Mouse (Mus musculus): ENCODE results near the gene 1190005I06Rik. TPM values are rescaled to one million over a fixed set of nuclear protein-coding genes. Genes with fewer than 3 reads are reported as not detected.

The 1190005I06Rik gene
- polyA plus RNA-seq, 1 experiment: not detected

- peaks cover 24% of the 10 kb centered on the region for H3K4me1 ChIP-seq (ENCODE audit: control insufficient read depth, insufficient read depth, low read length)
- H3K4me3 ChIP-seq (ENCODE audit: insufficient read depth, low read depth, low read length): no peak overlapping the region
- peak overlapping the region; percentile 28 for H3K27ac ChIP-seq (ENCODE audit: insufficient read depth, low read depth, low read length)
- TF ChIP-seq CTCF (IDR thresholded peaks at IDR 0.05; ENCODE audit: insufficient read depth, low read depth, low read length) (no peak), POLR2A (IDR thresholded peaks at IDR 0.05; ENCODE audit: insufficient read depth, low read depth, low read length) (no peak)
- 63% methylated on average over 7 of the region's 7 CpGs for WGBS
Measured at GRCm38 (mm10) chr8:120656322-120657052, 9.1 kb upstream of the 1190005I06Rik start.

GRCm38 (mm10) chr8:120644663-120645062 is 2.8 kb downstream of the 1190005I06Rik start:
- 41% methylated on average over 7 of the region's 7 CpGs for WGBS
- H3K4me3 ChIP-seq (ENCODE audit: insufficient read depth, low read depth, low read length): no peak overlapping the region
- peak overlapping the region; percentile 46; the same call in 1 of the 2 replicates for H3K27ac ChIP-seq (ENCODE audit: insufficient read depth, low read depth, low read length)
- peaks cover 3% of the 10 kb centered on the region; the same call in 1 of the 2 replicates for H3K4me1 ChIP-seq (ENCODE audit: control insufficient read depth, insufficient read depth, low read length)
- TF ChIP-seq CTCF (IDR thresholded peaks at IDR 0.05; ENCODE audit: insufficient read depth, low read depth, low read length): no peak
- TF ChIP-seq POLR2A (IDR thresholded peaks at IDR 0.05; ENCODE audit: insufficient read depth, low read depth, low read length): no peak

- no peak for TF ChIP-seq POLR2A (IDR thresholded peaks at IDR 0.05; ENCODE audit: insufficient read depth, low read depth, low read length)
- TF ChIP-seq CTCF (IDR thresholded peaks at IDR 0.05; ENCODE audit: insufficient read depth, low read depth, low read length): no peak
- no peak overlapping the region for H3K27ac ChIP-seq (ENCODE audit: insufficient read depth, low read depth, low read length)
- no peak overlapping the region for H3K4me3 ChIP-seq (ENCODE audit: insufficient read depth, low read depth, low read length)
- 88% methylated on average over 10 of the region's 10 CpGs for WGBS
- H3K4me1 ChIP-seq (ENCODE audit: control insufficient read depth, insufficient read depth, low read length): peaks cover 3% of the 10 kb centered on the region; the same call in 1 of the 2 replicates
Measured at GRCm38 (mm10) chr8:120642031-120642662, 5.3 kb downstream of the 1190005I06Rik start.

- Histone ChIP-seq H3K4me1 (ENCODE audit: control insufficient read depth, insufficient read depth, low read length) (peaks cover 3% of the 10 kb centered on the region; the same call in 1 of the 2 replicates), H3K4me3 (ENCODE audit: insufficient read depth, low read depth, low read length) (no peak overlapping the region), H3K27ac (ENCODE audit: insufficient read depth, low read depth, low read length) (no peak overlapping the region)
- 56% methylated on average over 8 of the region's 8 CpGs for WGBS
- TF ChIP-seq POLR2A (IDR thresholded peaks at IDR 0.05; ENCODE audit: insufficient read depth, low read depth, low read length) (no peak), CTCF (IDR thresholded peaks at IDR 0.05; ENCODE audit: insufficient read depth, low read depth, low read length) (no peak)
Measured at GRCm38 (mm10) chr8:120641245-120641644, 6.2 kb downstream of the 1190005I06Rik start.

- 1% methylated on average over 40 of the region's 42 CpGs for whole genome bisulfite sequencing
- Histone ChIP-seq H3K4me3 (ENCODE audit: insufficient read depth, low read depth, low read length) (peak overlapping the region; percentile 79), H3K4me1 (ENCODE audit: control insufficient read depth, insufficient read depth, low read length) (peaks cover 18% of the 10 kb centered on the region), H3K27ac (ENCODE audit: insufficient read depth, low read depth, low read length) (no peak overlapping the region)
- TF ChIP-seq CTCF (IDR thresholded peaks at IDR 0.05; ENCODE audit: insufficient read depth, low read depth, low read length) (no peak), POLR2A (IDR thresholded peaks at IDR 0.05; ENCODE audit: insufficient read depth, low read depth, low read length) (no peak)
Measured at GRCm38 (mm10) chr8:120634329-120634839, 13.0 kb downstream of the 1190005I06Rik start.

GRCm38 (mm10) chr8:120633665-120634271 is 13.7 kb downstream of the 1190005I06Rik start:
- Histone ChIP-seq H3K27ac (ENCODE audit: insufficient read depth, low read depth, low read length) (no peak overlapping the region), H3K4me3 (ENCODE audit: insufficient read depth, low read depth, low read length) (peak overlapping the region; percentile 79), H3K4me1 (ENCODE audit: control insufficient read depth, insufficient read depth, low read length) (peaks cover 18% of the 10 kb centered on the region)
- TF ChIP-seq POLR2A (IDR thresholded peaks at IDR 0.05; ENCODE audit: insufficient read depth, low read depth, low read length) (no peak), CTCF (IDR thresholded peaks at IDR 0.05; ENCODE audit: insufficient read depth, low read depth, low read length) (no peak)
- 2% methylated on average over 44 of the region's 44 CpGs for WGBS

GRCm38 (mm10) chr8:120632969-120633664 is 14.3 kb downstream of the 1190005I06Rik start:
- peak overlapping the region; percentile 79; the same call in 1 of the 2 replicates for H3K4me3 ChIP-seq (ENCODE audit: insufficient read depth, low read depth, low read length)
- WGBS: 54% methylated on average over 17 of the region's 17 CpGs
- TF ChIP-seq CTCF (IDR thresholded peaks at IDR 0.05; ENCODE audit: insufficient read depth, low read depth, low read length): no peak
- TF ChIP-seq POLR2A (IDR thresholded peaks at IDR 0.05; ENCODE audit: insufficient read depth, low read depth, low read length): no peak
- H3K27ac ChIP-seq (ENCODE audit: insufficient read depth, low read depth, low read length): no peak overlapping the region
- H3K4me1 ChIP-seq (ENCODE audit: control insufficient read depth, insufficient read depth, low read length): peaks cover 18% of the 10 kb centered on the region

All from olfactory bulb, adult 2 months (tissue).